11 mouse cellular contexts compared by ENCODE assay signal in genomic region chr17:73639401-73640116, GRCm38 (mm10).
DNase-seq lines count a peak whose midpoint lies in the region; ATAC-seq and TF ChIP-seq lines count a peak whose summit lies in the region.
"Had no signal": no experiment of that assay in that cellular context is flagged by ENCODE, and none has a peak within 500 bp of the region (broad histone marks: within the 10 kb centered on the region; RNA-seq: fewer than 3 reads in every experiment).

No protein-coding gene starts in this region.

- H3K36me3 ChIP-seq in forebrain, embryonic 16.5 days (ENCODE audit: control insufficient read depth, insufficient read depth) = no peaks in the 10 kb centered on the region
- no peaks in the 10 kb centered on the region for H3K36me3 ChIP-seq in forebrain, postnatal 0 days (ENCODE audit: insufficient read depth)
- H3K36me3 ChIP-seq: embryonic facial prominence, embryonic 15.5 days had no signal

- TF ChIP-seq CTCF in forebrain, postnatal 0 days (IDR thresholded peaks at IDR 0.05; ENCODE audit: low read depth) = no peak

- no peak overlapping the region for H3K4me2 ChIP-seq in forebrain, embryonic 16.5 days (ENCODE audit: low read length)
- no peak overlapping the region for H3K4me2 ChIP-seq in forebrain, postnatal 0 days (ENCODE audit: low read depth)
- H3K4me2 ChIP-seq: embryonic facial prominence, embryonic 15.5 days had no signal

- no peak overlapping the region for H3K9ac ChIP-seq in forebrain, embryonic 16.5 days (replicated peaks; ENCODE audit: low read depth, low read length)
- no peak overlapping the region for H3K9ac ChIP-seq in forebrain, postnatal 0 days
- H3K9ac ChIP-seq: embryonic facial prominence, embryonic 15.5 days had no signal

- no peaks in the 10 kb centered on the region for H3K4me1 ChIP-seq in forebrain, embryonic 16.5 days (replicated peaks; ENCODE audit: control insufficient read depth, insufficient read depth, low read length)
- no peaks in the 10 kb centered on the region for H3K4me1 ChIP-seq in forebrain, postnatal 0 days (ENCODE audit: insufficient read depth)
- H3K4me1 ChIP-seq: embryonic facial prominence, embryonic 15.5 days had no signal

- no peaks in the 10 kb centered on the region for H3K27me3 ChIP-seq in forebrain, embryonic 16.5 days (replicated peaks; ENCODE audit: control insufficient read depth, insufficient read depth, low read length)
- H3K27me3 ChIP-seq in forebrain, postnatal 0 days (ENCODE audit: insufficient read depth, low read length) = no peaks in the 10 kb centered on the region
- H3K27me3 ChIP-seq: embryonic facial prominence, embryonic 15.5 days had no signal

- WGBS in forebrain, embryonic 16.5 days = 38% methylated on average over 6 of the region's 6 CpGs
- 27% methylated on average over 6 of the region's 6 CpGs for WGBS in forebrain, postnatal 0 days

- DNase-seq in forebrain, postnatal 0 days = no peak
- peak; percentile 59 for DNase-seq in embryo, embryonic 11 days
- peak; percentile 73 to 79 for DNase-seq in kidney, adult 8-10 months
- DNase-seq in mesoderm, embryonic 11.5 days (ENCODE audit: low read depth, low spot score) = peak; percentile 41
- DNase-seq in ovary, postnatal 10 days (ENCODE audit: low spot score) = no peak
- no peak for DNase-seq in frontal cortex, postnatal 36 days (ENCODE audit: low spot score in 2 of 2)
- no peak for DNase-seq in lung, adult 18-20 months
- DNase-seq: liver; retina, postnatal 1 day had no signal

- no peak overlapping the region for H3K4me3 ChIP-seq in forebrain, embryonic 16.5 days (replicated peaks; ENCODE audit: low read length)
- no peak overlapping the region for H3K4me3 ChIP-seq in forebrain, postnatal 0 days (ENCODE audit: low read depth, low read length)
- H3K4me3 ChIP-seq: embryonic facial prominence, embryonic 15.5 days had no signal

- H3K9me3 ChIP-seq in forebrain, embryonic 16.5 days (ENCODE audit: control insufficient read depth, low read length) = no peaks in the 10 kb centered on the region
- H3K9me3 ChIP-seq in forebrain, postnatal 0 days (ENCODE audit: low read length) = no peaks in the 10 kb centered on the region
- H3K9me3 ChIP-seq: embryonic facial prominence, embryonic 15.5 days had no signal

- ATAC-seq in forebrain, embryonic 16.5 days = peak; percentile 38; the same call in 1 of the 2 replicates
- ATAC-seq in forebrain, postnatal 0 days = no peak

- no peak overlapping the region for H3K27ac ChIP-seq in forebrain, embryonic 16.5 days (ENCODE audit: low read length)
- no peak overlapping the region for H3K27ac ChIP-seq in forebrain, postnatal 0 days (ENCODE audit: low read depth, low read length)
- H3K27ac ChIP-seq: embryonic facial prominence, embryonic 15.5 days had no signal

Comparison
In these comparisons a context has a peak if more than half of its experiments do, and no peak if none do; other contexts are left out.
1. DNase-seq: peak in embryo, embryonic 11 days (single experiment), kidney, adult 8-10 months (2 of 2) and mesoderm, embryonic 11.5 days (single experiment); none in forebrain, postnatal 0 days (single experiment), ovary, postnatal 10 days (single experiment), frontal cortex, postnatal 36 days (0 of 2) and lung, adult 18-20 months (0 of 2).